In genomic region chr13:44622661-44623355, GRCm38 (mm10) we compare ENCODE assay signal across 8 mouse cellular contexts.
A peak's percentile ranks its signal among the peaks of the same experiment; 100 is the strongest.
DNase-seq lines count a peak whose midpoint lies in the region; ATAC-seq and TF ChIP-seq lines count a peak whose summit lies in the region.

No protein-coding gene starts in this region.

- no peaks in the 10 kb centered on the region for H3K36me3 ChIP-seq in heart, adult 2 months (ENCODE audit: control insufficient read depth, insufficient read depth, low read length)
- H3K36me3 ChIP-seq in kidney, postnatal 0 days (ENCODE audit: insufficient read depth, low read length), result no peaks in the 10 kb centered on the region
- no peaks in the 10 kb centered on the region for H3K36me3 ChIP-seq in liver, embryonic 12.5 days

- no peak overlapping the region for H3K27ac ChIP-seq in gastrocnemius, adult 2 months
- peak overlapping the region; percentile 54 for H3K27ac ChIP-seq in heart, adult 2 months
- H3K27ac ChIP-seq in kidney, postnatal 0 days, result peak overlapping the region; percentile 27; the same call in 1 of the 2 replicates
- H3K27ac ChIP-seq in liver, embryonic 12.5 days, result no peak overlapping the region

- H3K4me1 ChIP-seq in heart, adult 2 months (ENCODE audit: control insufficient read depth, insufficient read depth, low read length), result peaks cover 8% of the 10 kb centered on the region
- peaks cover 5% of the 10 kb centered on the region; the same call in 1 of the 2 replicates for H3K4me1 ChIP-seq in kidney, postnatal 0 days (replicated peaks; ENCODE audit: insufficient read depth, low read length)
- peaks cover 13% of the 10 kb centered on the region for H3K4me1 ChIP-seq in liver, embryonic 12.5 days

- no peak for TF ChIP-seq POLR2A in heart, adult 2 months (IDR thresholded peaks at IDR 0.05; ENCODE audit: insufficient read depth, low read depth, low read length)

- H3K9me3 ChIP-seq in kidney, postnatal 0 days (replicated peaks; ENCODE audit: low read length), result no peaks in the 10 kb centered on the region
- H3K9me3 ChIP-seq in liver, embryonic 12.5 days (replicated peaks), result no peaks in the 10 kb centered on the region

- intact Hi-C loops in gastrocnemius, adult 2 months (cut with DNase I), result no loop called here
- intact Hi-C loops in heart, adult 2 months (cut with DNase I), result no loop called here

- 42% methylated on average over 12 of the region's 12 CpGs for WGBS in heart, adult 2 months
- WGBS in kidney, postnatal 0 days, result 32% methylated on average over 12 of the region's 12 CpGs
- WGBS in liver, embryonic 12.5 days (ENCODE audit: insufficient replicate concordance), result 68% methylated on average over 12 of the region's 12 CpGs

- no peak for TF ChIP-seq CTCF in gastrocnemius, adult 2 months (IDR thresholded peaks at IDR 0.05)
- TF ChIP-seq CTCF in heart, adult 2 months (IDR thresholded peaks at IDR 0.05), result no peak
- no peak for TF ChIP-seq CTCF in kidney, postnatal 0 days (IDR thresholded peaks at IDR 0.05; ENCODE audit: low read depth)

- no peak overlapping the region for H3K4me3 ChIP-seq in gastrocnemius, adult 2 months
- H3K4me3 ChIP-seq in heart, adult 2 months, result no peak overlapping the region
- H3K4me3 ChIP-seq in kidney, postnatal 0 days (replicated peaks; ENCODE audit: low read depth, low read length), result no peak overlapping the region
- no peak overlapping the region for H3K4me3 ChIP-seq in liver, embryonic 12.5 days

- no peaks in the 10 kb centered on the region for H3K79me2 ChIP-seq in heart, adult 2 months (replicated peaks; ENCODE audit: control insufficient read depth, insufficient read depth, low read length)

- ATAC-seq in kidney, postnatal 0 days (replicated peaks; ENCODE audit: low FRiP score, low read depth), result no peak; the same call in 1 of the 2 replicates
- no peak for ATAC-seq in liver, embryonic 12.5 days

- H3K27me3 ChIP-seq in heart, adult 2 months (ENCODE audit: control insufficient read depth, insufficient read depth, low read length), result no peaks in the 10 kb centered on the region
- no peaks in the 10 kb centered on the region for H3K27me3 ChIP-seq in kidney, postnatal 0 days (ENCODE audit: insufficient read depth, low read length)
- no peaks in the 10 kb centered on the region for H3K27me3 ChIP-seq in liver, embryonic 12.5 days (replicated peaks)

- DNase-seq in gastrocnemius, adult 2 months, result peak; percentile 45
- DNase-seq in gastrocnemius, postnatal 10 days, result no peak
- peak; percentile 80 for DNase-seq in adrenal gland, postnatal 14 days
- DNase-seq in heart, adult 2 months, result peak; percentile 61 to 70
- no peak for DNase-seq in kidney, postnatal 0 days (ENCODE audit: low spot score)
- DNase-seq in retina, postnatal 1 day, result peak; percentile 39
- DNase-seq in left cerebral cortex, adult 8-10 months (ENCODE audit: low spot score in 2 of 2), result no peak

- H3K9ac ChIP-seq in heart, adult 2 months (ENCODE audit: low read depth, low read length), result 0 out of 2 replicates have a peak overlapping the region, but pooled peaks have one; percentile 5
- H3K9ac ChIP-seq in kidney, postnatal 0 days (ENCODE audit: low read depth, low read length), result no peak overlapping the region
- H3K9ac ChIP-seq in liver, embryonic 12.5 days, result no peak overlapping the region

- H3K4me2 ChIP-seq in kidney, postnatal 0 days (ENCODE audit: low read length), result no peak overlapping the region
- no peak overlapping the region for H3K4me2 ChIP-seq in liver, embryonic 12.5 days

- 0 out of 2 replicates have a peak, but pooled peaks have one; percentile 25 for TF ChIP-seq EP300 in heart, adult 2 months (IDR thresholded peaks at IDR 0.05; ENCODE audit: insufficient read depth, low read depth, low read length)

Comparison
In these comparisons a context has a peak if more than half of its experiments do, and no peak if none do; other contexts are left out.
1. DNase-seq: peak in gastrocnemius, adult 2 months (single experiment), adrenal gland, postnatal 14 days (single experiment), heart, adult 2 months (2 of 2) and retina, postnatal 1 day (single experiment); none in gastrocnemius, postnatal 10 days (single experiment), kidney, postnatal 0 days (single experiment) and left cerebral cortex, adult 8-10 months (0 of 2).
2. H3K27ac ChIP-seq: peak in heart, adult 2 months (single experiment) and kidney, postnatal 0 days (single experiment); none in gastrocnemius, adult 2 months (single experiment) and liver, embryonic 12.5 days (single experiment).